Mouse (Mus musculus) kidney, postnatal 0 days (tissue): ENCODE measurements at regions not wholly inside any gene's neighbourhood (a gene's known extent, or its start where the extent isn't known, plus 50 kb on each side); places are given as distances from the start of the nearest gene placed in this dataset.

ENCODE experiments used
- ATAC-seq: fragments of 200-750 bp; cut with Nextera tagmentation; replicated peaks from 2 replicates; pipeline ENCODE4 v1.8.0; 2017; ENCODE audit warnings: low read depth, moderate number of reproducible peaks, moderate TSS enrichment, moderate library complexity; ENCODE audit not compliant: low FRiP score
- DNase-seq: peaks from one replicate; pipeline ENCODE4 v3.0.0-alpha.2; 2016; ENCODE audit warnings: low spot score
- H3K27ac ChIP-seq: fragments of 300-500 bp; sonication (generic); 2 replicates; pipeline ENCODE4 v1.5.1; 2014; ENCODE audit warnings: mild to moderate bottlenecking
- H3K27me3 ChIP-seq: fragments of 300-500 bp; sonication (generic); 2 replicates; pipeline ENCODE4 v1.6.1; 2014; ENCODE audit warnings: low read length, mixed read lengths; ENCODE audit not compliant: insufficient read depth
- H3K36me3 ChIP-seq: fragments of 300-500 bp; sonication (generic); 2 replicates; pipeline ENCODE4 v1.6.1; 2014; ENCODE audit warnings: low read length, mixed read lengths; ENCODE audit not compliant: insufficient read depth
- H3K4me1 ChIP-seq: fragments of 300-500 bp; sonication (generic); replicated peaks from 2 replicates; pipeline ENCODE4 v1.6.1; 2014; ENCODE audit warnings: antibody characterized with exemption, low read length, mixed read lengths; ENCODE audit not compliant: insufficient read depth
- H3K4me2 ChIP-seq: fragments of 300-500 bp; sonication (generic); 2 replicates; pipeline ENCODE4 v1.6.1; 2014; ENCODE audit warnings: mild to moderate bottlenecking, low read length, moderate library complexity, mixed read lengths
- H3K4me3 ChIP-seq: fragments of 300-500 bp; sonication (generic); replicated peaks from 2 replicates; pipeline ENCODE4 v1.5.1; 2014; ENCODE audit warnings: low read depth, low read length
- H3K9ac ChIP-seq: fragments of 300-500 bp; sonication (generic); 2 replicates; pipeline ENCODE4 v1.6.1; 2014; ENCODE audit warnings: low read depth, low read length
- H3K9me3 ChIP-seq: fragments of 300-500 bp; sonication (generic); replicated peaks from 2 replicates; pipeline ENCODE4 v1.6.1; 2016; ENCODE audit warnings: low read length, inconsistent platforms, mixed read lengths
- CTCF ChIP-seq: IDR thresholded peaks from 2 replicates; pipeline ENCODE4 v1.5.1; 2016; ENCODE audit warnings: antibody characterized with exemption, low read depth, mild to moderate bottlenecking, moderate library complexity
- WGBS: fragments of 180-500 bp; shearing (Covaris S2); extraction: QIAGEN DNeasy Blood & Tissue Kit; methylation state at CpG from one replicate; pipeline ENCODE4 v1.1.7; 2014; 5-methylcytosine and 5-hydroxymethylcytosine counted together

GRCm38 (mm10) chr16:58110452-58110851 lies 297.8 kb upstream of the Dcbld2 start:
- DNase-seq (no peak), ATAC-seq (no peak)
- 100% methylated on average over 1 of the region's 1 CpGs for WGBS
- TF ChIP-seq CTCF: no peak
- H3K9ac ChIP-seq: no peak overlapping the region
- H3K27me3 ChIP-seq: no peaks in the 10 kb centered on the region
- H3K4me2 ChIP-seq: no peak overlapping the region
- H3K4me1 ChIP-seq: no peaks in the 10 kb centered on the region
- H3K4me3 ChIP-seq: no peak overlapping the region
- no peak overlapping the region for H3K27ac ChIP-seq
- H3K36me3 ChIP-seq: no peaks in the 10 kb centered on the region
- no peaks in the 10 kb centered on the region for H3K9me3 ChIP-seq

- DNase-seq (no peak), ATAC-seq (no peak)
- no peak overlapping the region for H3K4me3 ChIP-seq
- H3K27me3 ChIP-seq: no peaks in the 10 kb centered on the region
- no peaks in the 10 kb centered on the region for H3K4me1 ChIP-seq
- WGBS: 69% methylated on average over 1 of the region's 1 CpGs
- H3K9me3 ChIP-seq: no peaks in the 10 kb centered on the region
- no peak for TF ChIP-seq CTCF
- no peaks in the 10 kb centered on the region for H3K36me3 ChIP-seq
- no peak overlapping the region for H3K27ac ChIP-seq
- H3K4me2 ChIP-seq: no peak overlapping the region
- no peak overlapping the region for H3K9ac ChIP-seq
These were observed 282.2 kb upstream of the Dcbld2 start for GRCm38 (mm10) chr16:58126086-58126485.

DNA sequence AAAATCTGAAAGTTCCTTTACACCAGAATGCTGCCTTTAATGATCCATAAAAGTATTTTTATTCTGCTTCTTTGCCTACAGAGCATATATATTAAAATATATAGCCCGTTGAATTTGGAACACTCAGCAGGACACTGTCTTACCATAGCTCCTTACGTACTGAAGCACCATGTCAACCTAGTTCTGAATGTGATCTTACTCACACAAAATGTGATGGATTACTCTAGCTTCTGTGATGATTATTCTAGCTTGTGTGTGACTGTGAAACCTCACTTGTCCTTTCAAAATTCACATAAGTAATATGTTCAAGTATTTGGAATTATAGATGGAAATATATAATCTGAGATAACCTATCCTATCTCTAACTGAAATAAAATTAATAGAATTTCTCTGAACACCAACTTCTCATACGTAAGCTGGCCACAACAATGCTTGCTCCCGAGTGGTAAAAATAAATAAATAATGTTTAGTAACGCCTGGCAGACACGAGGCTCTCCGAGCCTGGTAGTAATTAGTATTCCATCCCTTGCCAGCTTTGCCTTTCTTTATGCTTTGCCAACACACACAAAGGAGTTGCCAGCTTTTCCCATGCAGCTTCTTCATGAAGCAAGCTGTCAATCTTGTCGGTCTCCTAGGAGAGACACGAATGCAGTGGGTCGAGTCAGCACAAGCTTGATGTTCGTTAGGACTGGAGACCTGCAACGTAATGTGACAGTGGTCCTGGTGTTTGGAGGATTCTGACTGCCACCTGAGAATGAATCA lies 271.9 kb upstream of the Dcbld2 start:
- 83% methylated on average over 12 of the region's 12 CpGs for WGBS
- H3K27ac ChIP-seq: no peak overlapping the region
- ATAC-seq (no peak), DNase-seq (no peak)
- H3K36me3 ChIP-seq: no peaks in the 10 kb centered on the region
- no peaks in the 10 kb centered on the region for H3K27me3 ChIP-seq
- no peak overlapping the region for H3K9ac ChIP-seq
- H3K4me2 ChIP-seq: no peak overlapping the region
- no peaks in the 10 kb centered on the region for H3K9me3 ChIP-seq
- no peak overlapping the region for H3K4me3 ChIP-seq
- no peak for TF ChIP-seq CTCF
- no peaks in the 10 kb centered on the region for H3K4me1 ChIP-seq

DNA sequence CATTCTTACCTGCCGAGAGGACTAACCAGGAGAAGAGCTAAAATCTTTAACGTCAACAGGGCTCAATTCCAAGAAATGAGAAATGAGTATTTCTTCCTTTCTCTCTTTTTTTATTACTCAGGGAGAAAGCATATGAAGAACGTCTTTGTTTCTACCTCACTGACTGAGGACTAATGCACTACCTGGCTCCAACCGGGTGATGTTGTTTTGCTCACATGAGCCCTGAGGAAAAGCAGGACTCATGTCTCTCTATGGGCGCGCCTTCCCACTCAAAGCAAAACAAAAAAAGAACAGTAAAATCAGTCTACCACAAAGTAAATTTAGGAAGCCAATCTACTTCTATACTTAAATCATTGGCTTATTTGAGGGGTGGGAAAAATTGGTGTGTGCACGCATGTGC lies 271.3 kb upstream of the Dcbld2 start:
- Histone ChIP-seq H3K4me1 (no peaks in the 10 kb centered on the region), H3K4me2 (no peak overlapping the region), H3K4me3 (no peak overlapping the region), H3K27me3 (no peaks in the 10 kb centered on the region), H3K9ac (no peak overlapping the region), H3K36me3 (no peaks in the 10 kb centered on the region), H3K27ac (no peak overlapping the region), H3K9me3 (no peaks in the 10 kb centered on the region)
- no peak for DNase-seq
- no peak for TF ChIP-seq CTCF
- WGBS: 88% methylated on average over 7 of the region's 7 CpGs
- ATAC-seq: no peak

- H3K4me1 ChIP-seq: no peaks in the 10 kb centered on the region
- ATAC-seq: no peak
- H3K9me3 ChIP-seq: no peaks in the 10 kb centered on the region
- WGBS: 82% methylated on average over 4 of the region's 4 CpGs
- no peaks in the 10 kb centered on the region for H3K36me3 ChIP-seq
- no peaks in the 10 kb centered on the region for H3K27me3 ChIP-seq
- no peak overlapping the region for H3K4me3 ChIP-seq
- no peak for TF ChIP-seq CTCF
- no peak overlapping the region for H3K9ac ChIP-seq
- H3K4me2 ChIP-seq: no peak overlapping the region
- H3K27ac ChIP-seq: no peak overlapping the region
- no peak for DNase-seq
These were observed 270.4 kb upstream of the Dcbld2 start for GRCm38 (mm10) chr16:58137728-58138279.

DNA sequence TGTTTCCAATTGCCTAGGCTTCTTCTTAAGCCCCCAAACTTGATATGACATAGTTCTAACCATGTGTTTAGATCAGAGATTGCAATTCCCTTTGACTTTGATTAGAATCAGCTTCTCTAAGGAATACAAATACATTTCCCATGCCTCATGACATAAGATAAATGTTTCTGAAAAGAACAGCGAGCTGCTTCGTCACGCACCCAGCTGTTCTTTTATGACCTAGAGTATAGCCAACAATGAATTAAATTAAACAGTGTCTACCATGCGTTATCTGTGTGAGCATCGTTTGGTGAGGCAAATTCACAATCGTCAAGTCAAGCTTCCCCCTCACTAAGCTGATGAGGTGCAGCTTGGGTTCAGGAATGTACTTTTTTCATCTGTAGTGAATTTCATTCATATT lies 261.8 kb upstream of the Dcbld2 start:
- H3K36me3 ChIP-seq: no peaks in the 10 kb centered on the region
- DNase-seq: peak; percentile 12
- no peaks in the 10 kb centered on the region for H3K4me1 ChIP-seq
- no peak overlapping the region for H3K4me3 ChIP-seq
- TF ChIP-seq CTCF: no peak
- ATAC-seq: no peak
- H3K27ac ChIP-seq: no peak overlapping the region
- no peaks in the 10 kb centered on the region for H3K9me3 ChIP-seq
- H3K9ac ChIP-seq: no peak overlapping the region
- 40% methylated on average over 6 of the region's 6 CpGs for WGBS
- H3K27me3 ChIP-seq: no peaks in the 10 kb centered on the region
- H3K4me2 ChIP-seq: no peak overlapping the region

DNA sequence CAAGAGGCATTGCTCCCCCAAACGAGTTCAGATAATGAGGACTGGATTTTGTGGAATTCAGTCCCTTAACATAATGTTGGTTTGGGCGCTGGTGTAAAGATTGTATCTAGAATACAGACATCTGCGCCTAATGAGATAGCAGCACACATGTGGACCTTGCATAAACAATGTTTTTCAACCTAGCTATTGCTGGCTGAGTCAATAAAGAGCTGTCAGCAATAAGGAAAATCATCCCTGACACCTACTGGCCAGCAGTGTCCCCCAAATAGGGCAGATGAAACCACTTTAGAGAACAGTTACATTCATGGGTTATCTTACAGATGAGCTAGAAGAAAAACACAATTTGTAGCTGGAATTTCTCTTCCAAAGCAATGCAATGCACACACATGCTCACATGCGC lies 252.7 kb upstream of the Dcbld2 start:
- 47% methylated on average over 4 of the region's 4 CpGs for WGBS
- Histone ChIP-seq H3K4me1 (no peaks in the 10 kb centered on the region), H3K9me3 (no peaks in the 10 kb centered on the region), H3K36me3 (no peaks in the 10 kb centered on the region), H3K4me3 (no peak overlapping the region), H3K27ac (no peak overlapping the region), H3K9ac (no peak overlapping the region), H3K4me2 (no peak overlapping the region), H3K27me3 (no peaks in the 10 kb centered on the region)
- DNase-seq (no peak), ATAC-seq (no peak)
- no peak for TF ChIP-seq CTCF
